Mouse (Mus musculus): ENCODE results near the gene Retnlb.

- TF ChIP-seq POLR2A (IDR thresholded peaks at IDR 0.05; ENCODE audit: low read depth, low read length) (no peak), CTCF (IDR thresholded peaks at IDR 0.05; ENCODE audit: borderline replicate concordance, insufficient read depth, low read length) (no peak)
Measured at GRCm38 (mm10) chr16:48788704-48789185, 27.9 kb upstream of the Retnlb start.

Measured in embryonic fibroblast, embryonic 13.5 days (primary cell).